Mouse (Mus musculus): ENCODE data around the gene Cd5l. TPM values are rescaled to one million over a fixed set of nuclear protein-coding genes. Genes with fewer than 3 reads are reported as not detected.
"Not testable (repeated sequence)": the region's sequence is repeated elsewhere in the genome, so short reads cannot be mapped to it uniquely, and the experiment has no call there.

Cd5l gene
- not detected for total RNA-seq (2021)

GRCm38 (mm10) chr3:87357581-87357980 is at the start of gene Cd5l:
Gene Cd5l (plus strand): TSS chr3:87357881.
- DNase-seq: no peak

- DNase-seq: no peak
Observed at GRCm38 (mm10) chr3:87309922-87310321, 47.8 kb upstream of the Cd5l start.

DNA sequence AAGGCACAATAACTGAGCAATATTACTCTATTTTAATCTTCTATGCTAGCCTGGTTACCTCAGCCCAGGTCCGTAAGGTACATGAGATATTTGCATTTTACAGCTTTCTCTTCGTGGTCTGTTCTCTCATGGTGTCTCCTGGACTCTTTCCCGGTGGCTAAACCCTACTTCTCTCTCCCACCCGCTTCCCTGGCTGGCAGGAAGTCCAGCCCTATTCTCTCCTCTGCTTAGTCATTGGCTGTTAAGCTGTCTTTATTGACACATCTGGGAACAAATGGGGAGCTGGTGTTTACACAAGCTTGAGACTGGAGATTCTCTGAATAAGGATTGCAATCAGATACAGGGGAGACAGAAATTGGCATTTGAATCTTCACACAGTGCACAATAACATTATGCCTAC is 35.1 kb upstream of the Cd5l start:
- DNase-seq: no peak

- no peak for DNase-seq
Observed at GRCm38 (mm10) chr3:87323778-87324177, 33.9 kb upstream of the Cd5l start.

- no peak for DNase-seq
Observed at GRCm38 (mm10) chr3:87337899-87338298, 19.8 kb upstream of the Cd5l start.

DNA sequence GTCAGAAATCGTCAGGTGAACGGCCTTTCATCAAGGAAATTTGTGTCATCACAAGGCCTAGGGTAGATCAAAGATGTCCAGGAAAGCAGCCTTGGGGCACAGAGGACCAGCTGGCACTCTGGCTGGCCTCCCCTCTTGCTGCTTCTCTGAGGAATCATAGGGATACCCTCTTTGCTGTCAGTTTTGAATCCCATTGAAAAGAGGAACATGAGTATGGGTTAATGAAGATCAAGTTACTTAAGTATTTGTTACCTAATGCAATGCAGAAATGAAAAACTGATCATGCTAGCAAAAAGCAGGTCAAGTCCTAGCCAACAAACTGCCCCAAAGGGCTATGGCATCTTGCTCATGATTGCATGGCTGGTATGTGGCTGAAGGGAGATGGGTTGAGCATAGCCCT is 6.7 kb upstream of the Cd5l start:
- DNase-seq: not testable (repeated sequence)

DNA sequence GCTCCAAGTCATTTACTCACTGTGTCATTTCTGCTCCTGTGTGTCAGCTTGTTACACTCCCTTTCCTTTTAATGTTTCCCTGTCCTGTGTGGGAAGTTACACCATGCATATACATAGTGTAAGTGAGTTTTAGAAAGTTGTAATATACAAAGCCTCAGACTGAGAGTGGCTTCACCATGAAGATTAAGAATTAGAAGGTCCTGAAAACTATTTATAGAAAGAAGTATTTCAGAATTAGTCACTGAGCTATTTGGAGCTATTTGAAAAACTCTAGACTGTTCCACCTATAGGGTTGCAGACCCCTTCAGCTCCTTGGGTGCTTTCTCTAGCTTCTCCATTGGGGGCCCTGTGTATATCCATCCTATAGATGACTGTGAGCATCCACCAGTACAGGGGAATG is 1.5 kb downstream of the Cd5l start:
- DNase-seq: no peak

DNA sequence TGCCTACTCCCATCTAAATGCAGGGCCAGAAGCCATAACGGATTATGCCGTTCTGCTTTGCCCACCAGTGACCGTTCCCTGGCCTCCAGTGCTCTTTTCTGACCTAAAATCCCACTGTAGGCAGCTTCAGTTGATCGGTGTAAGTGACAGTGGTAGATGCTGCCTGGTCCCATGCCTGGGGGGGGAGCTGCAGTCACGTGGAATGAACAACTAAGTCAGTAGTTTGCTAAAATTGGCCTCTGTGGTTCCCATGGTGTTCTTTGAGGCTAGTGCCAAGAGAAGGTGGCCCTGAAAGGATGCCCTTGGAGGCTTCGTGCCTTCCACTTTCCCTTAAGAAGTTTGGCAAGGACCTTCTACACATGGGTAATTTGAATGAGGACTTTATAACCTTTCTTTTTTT is 2.8 kb downstream of the Cd5l start:
- no peak for DNase-seq

DNA sequence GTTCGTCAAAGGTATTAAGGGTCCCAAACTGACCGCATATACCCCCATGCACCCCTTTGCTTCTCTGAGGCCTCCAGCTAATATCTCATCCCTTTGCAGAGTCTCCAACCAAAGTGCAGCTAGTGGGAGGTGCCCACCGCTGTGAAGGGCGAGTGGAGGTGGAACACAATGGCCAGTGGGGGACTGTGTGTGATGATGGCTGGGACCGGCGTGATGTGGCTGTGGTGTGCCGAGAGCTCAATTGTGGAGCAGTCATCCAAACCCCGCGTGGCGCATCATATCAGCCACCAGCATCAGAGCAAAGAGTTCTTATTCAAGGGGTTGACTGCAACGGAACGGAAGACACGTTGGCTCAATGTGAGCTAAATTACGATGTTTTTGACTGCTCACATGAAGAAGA is 8.0 kb downstream of the Cd5l start:
- no peak for DNase-seq

DNA sequence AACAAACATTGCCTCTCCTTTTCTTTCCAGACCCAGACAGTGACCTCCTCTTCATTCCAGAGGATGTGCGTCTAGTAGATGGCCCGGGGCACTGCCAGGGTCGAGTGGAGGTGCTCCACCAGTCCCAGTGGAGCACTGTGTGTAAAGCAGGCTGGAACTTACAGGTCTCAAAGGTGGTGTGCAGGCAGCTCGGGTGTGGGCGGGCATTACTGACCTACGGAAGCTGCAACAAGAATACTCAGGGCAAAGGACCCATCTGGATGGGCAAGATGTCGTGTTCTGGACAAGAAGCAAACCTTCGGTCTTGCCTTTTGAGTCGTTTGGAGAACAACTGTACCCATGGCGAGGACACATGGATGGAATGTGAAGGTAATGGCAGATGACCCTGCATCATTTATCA is 9.8 kb downstream of the Cd5l start:
- DNase-seq: no peak

- peak in 1 of 2 experiments; percentile 11 for DNase-seq
Observed at GRCm38 (mm10) chr3:87369181-87369580, 11.5 kb downstream of the Cd5l start.

DNA sequence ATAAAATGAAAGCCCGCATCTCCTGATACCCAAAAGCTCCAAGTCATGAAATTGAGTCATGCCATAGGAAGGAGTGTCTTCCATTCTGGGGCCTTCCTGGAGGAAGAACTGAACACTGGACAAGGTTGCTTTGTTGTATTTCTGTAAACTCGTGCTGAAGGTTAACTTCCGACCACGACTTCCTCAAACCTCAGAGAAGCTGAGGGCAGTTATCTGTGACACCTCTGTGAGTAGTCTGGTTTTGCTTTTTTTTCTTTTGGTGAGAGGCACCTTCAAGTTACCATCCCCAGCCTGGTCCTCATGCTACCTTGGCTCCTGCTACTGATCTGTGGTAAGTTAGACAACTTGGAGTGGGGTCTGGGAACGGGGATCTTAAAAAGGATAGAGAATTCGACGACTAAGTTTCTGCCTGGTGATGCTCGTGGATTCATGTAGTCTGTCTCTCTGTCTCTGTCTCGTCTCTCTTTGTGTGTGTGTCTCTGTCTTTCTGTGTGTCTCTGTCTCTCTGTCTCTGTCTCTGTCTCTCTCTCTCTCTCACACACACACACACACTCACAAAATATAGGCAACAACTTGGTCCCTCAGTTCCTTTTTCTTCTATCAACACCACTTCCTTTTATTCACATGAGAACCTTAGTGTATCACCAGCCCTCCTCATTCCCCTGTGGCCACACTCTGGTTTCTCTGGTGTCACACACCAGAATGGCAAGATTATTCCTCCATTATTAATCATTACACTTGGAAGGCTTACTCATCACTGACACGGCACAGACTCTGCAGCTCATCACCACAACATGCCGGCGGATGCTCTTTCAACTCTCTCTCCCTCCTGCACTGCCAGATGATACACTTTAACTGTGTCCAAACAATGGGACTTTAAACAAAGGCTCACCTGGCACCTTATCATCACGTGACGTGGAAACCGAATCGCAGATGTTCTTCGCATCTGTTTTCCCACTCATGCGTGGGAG is 18.8 kb downstream of the Cd5l start, which contains the start of gene Fcrl1:
Gene Fcrl1, plus strand, starts transcription at position 193 of the 971 bp plus-strand sequence.
- no peak for DNase-seq

GRCm38 (mm10) chr3:87377228-87377627 is 19.5 kb downstream of the Cd5l start:
- DNase-seq: no peak

GRCm38 (mm10) chr3:87377719-87378118 is 20.0 kb downstream of the Cd5l start:
- no peak for DNase-seq

DNA sequence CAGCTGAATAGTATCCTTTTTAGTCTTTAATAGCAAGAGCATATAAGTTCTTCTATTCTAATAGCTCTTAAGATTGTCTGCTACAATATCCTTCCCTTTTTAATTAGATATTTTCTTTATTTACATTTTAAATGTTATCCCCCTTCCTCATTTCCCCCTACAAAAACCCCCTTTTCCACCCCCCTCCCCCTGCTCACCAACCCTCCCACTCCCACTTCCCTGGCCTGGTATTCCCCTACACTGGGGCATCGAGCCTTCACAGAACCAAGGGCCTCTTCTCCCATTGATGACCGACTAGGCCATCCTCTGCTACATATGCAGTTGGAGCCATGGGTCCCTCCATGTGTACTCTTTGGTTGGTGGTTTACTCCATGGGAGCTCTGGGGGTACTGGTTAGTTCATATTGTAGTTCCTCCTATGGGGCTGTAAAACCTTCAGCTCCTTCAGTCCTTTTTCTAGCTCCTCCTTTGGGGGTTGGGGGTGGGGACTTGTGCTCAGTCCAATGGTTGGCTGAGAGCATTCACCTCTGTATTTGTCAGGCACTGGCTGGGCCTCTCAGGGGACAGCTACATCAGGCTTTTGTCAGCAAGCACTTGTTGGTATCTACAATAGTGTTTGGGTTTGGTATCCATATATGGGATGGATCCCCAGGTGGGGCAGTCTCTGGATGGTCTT is 22.1 kb downstream of the Cd5l start:
- not testable (repeated sequence) for DNase-seq

DNA sequence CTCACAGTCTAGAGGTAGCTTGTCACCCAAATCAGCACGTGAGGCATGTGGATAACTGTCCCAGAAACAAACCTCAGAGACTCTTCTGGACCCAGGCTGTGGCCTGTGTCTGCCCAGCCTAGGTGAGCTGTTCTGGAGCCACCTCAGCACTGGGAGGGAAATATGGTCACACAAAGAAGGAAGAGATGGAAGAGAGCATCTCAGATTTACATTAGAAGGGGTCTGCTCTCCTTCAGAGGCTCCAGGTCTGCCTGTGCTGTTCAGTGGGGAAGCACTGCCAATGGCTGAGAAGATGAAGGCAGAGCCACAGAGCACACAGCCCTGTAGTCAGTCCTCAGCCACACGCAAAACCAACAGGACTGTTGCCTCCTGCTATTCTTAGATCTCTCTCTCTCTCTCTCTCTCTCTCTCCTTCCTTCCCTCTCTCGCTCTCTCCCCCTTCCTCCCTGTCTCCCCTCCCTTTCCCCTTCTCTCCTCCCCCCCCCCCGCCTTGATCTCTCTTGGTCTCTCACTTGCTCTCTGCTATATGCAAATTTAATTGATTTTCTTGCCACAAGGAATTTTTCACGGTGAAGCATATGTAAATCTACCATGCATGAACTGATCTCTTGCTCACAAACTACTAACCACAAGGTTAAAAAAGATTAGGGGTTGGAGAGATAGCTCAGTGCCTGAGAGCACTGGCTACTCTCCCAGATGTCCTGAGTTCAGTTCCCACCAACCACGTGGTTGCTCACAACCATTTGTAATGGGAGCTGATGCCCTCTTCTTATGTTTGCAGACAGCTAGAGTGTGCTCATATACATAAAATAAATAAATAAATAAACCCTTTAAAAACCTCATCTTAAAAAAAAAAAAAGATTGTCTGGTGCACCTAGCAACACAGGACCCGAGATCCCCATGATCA is 24.4 kb downstream of the Cd5l start:
- DNase-seq: no peak

DNA sequence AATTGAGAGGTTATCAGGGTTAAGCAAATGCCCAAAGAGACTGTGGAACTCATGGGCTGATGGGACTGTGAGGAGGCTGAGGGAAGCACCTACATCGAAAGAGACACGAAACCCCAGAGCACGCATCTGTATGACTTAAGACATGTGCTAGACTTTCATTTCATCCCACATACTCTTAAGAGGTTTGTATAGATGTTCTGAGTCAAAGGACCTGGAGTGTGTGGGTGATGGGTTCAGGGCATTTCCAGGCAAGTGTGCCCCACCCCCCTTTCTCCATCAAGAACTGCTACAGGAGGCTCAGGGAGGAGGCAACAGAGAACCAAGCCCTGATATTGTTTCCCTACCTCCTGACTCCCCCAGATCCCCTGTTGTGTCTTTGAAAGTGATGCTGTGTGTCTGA is 25.6 kb downstream of the Cd5l start:
- DNase-seq: no peak

DNA sequence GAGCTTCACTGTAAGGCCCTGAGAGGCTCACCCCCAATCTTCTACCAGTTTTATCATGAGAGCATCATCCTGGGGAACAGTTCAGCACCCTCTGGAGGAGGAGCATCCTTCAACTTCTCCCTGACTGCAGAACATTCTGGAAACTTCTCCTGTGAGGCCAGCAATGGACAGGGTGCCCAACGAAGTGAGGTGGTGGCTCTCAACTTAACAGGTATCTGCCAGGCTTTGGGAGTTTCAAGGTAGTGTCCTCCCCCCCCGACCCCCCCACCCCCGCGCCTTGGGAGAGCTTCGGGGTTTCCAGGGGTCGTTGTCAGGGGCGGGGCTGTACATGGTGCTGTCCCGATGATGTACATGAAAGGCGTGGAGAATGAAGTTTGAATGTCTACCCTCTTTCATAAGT is 27.4 kb downstream of the Cd5l start:
- no peak for DNase-seq

- no peak for DNase-seq
Observed at GRCm38 (mm10) chr3:87390935-87391334, 33.3 kb downstream of the Cd5l start.

DNA sequence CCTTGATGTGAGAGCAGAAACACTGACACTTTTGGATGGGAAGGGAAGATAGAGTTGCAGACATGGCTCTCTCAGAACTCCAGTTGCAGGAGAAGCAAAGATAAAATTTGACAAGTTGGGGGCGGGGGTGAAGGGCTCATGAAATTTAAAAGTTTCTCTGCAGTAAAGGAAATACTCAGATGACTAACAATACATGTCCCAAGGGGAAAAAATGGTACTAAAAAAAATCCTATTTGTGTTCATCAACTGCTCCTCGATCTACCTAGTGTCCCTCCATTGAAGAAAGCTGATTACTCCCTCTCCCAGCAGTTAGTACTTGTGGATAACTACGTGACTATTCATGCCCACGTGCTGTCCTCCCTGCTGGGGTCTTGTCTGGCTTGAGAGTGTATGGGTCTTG is 41.1 kb downstream of the Cd5l start:
- no peak for DNase-seq

GRCm38 (mm10) chr3:87399906-87400305 is 42.2 kb downstream of the Cd5l start:
- no peak for DNase-seq

DNA sequence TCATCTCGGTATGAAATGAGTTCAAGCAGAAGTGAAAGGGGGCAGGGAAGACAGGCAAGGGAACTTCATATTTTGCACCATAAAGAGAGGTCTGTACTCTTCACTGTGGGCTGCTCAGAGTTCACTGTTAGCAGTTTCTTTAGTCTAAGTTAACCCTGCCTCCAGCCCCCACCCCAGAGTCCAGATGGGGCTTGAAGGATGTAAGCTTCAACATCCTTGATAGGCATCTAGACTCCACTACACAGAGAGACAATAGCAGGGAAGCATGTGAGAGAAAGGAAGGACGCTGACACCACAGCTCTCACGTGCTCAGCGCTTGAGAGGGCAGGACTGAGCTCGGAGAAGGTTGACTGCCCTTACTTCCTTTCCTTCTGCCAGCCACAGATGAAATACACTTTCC is 43.6 kb downstream of the Cd5l start:
- DNase-seq: no peak

GRCm38 (mm10) chr3:87408171-87408570 is 50.5 kb downstream of the Cd5l start:
- no peak for DNase-seq
